Mouse (Mus musculus): ENCODE results near the gene Kpna7. TPM values are rescaled to one million over a fixed set of nuclear protein-coding genes. Genes with fewer than 3 reads are reported as not detected.
A peak's percentile ranks its signal among the peaks of the same experiment; 100 is the strongest.
"Not testable (repeated sequence)": the region's sequence is repeated elsewhere in the genome, so short reads cannot be mapped to it uniquely, and the experiment has no call there.

The Kpna7 gene
- polyA plus RNA-seq, 1 experiment from 2014 or later, result not detected

DNA sequence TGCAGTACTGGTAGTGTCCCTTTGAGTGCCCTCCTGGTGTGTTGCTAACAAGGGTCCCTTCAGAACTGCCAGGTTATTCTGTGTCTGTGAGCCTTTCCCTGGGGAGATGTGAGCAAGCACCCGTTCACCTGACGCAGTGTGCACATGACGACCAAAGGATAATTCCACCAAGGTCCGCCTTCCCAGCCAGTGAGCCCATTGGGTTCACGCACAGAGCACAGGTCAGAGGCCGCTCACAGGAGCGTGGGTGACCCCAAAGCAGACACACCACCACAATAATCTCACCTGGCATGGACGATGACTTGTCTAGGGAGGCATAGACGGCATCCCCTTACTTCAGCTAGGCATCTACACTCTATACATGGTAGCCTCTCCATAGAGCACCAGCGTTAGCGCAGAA is 17.6 kb upstream of the Kpna7 start:
- not testable (repeated sequence) for ATAC-seq (ENCODE audit: insufficient number of reproducible peaks, low FRiP score, low TSS enrichment, low read depth); H3K9me3 ChIP-seq; H3K4me3 ChIP-seq; H3K9ac ChIP-seq; H3K27me3 ChIP-seq; H3K4me2 ChIP-seq; H3K27ac ChIP-seq; H3K4me1 ChIP-seq
- H3K36me3 ChIP-seq, result peaks cover 94% of the 10 kb centered on the region
- whole genome bisulfite sequencing, result 98% methylated on average over 11 of the region's 11 CpGs

DNA sequence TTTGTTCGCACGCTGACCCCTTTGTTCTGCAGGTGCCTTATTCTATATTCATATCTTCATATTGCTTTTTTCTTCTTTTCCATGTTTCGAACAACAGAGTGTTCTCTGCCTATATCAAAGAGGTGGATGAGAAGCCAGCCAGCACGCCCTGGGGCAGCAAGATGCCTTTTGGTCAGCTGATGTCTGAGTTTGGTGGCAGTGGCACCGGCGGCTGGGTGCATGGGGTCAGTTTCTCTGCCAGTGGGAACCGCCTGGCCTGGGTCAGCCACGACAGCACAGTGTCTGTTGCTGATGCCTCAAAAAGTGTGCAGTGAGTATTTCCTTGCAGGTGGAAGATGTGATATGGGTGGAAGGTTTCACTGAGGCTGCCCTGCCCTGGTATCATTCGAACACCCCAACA is 17.1 kb upstream of the Kpna7 start:
- Histone ChIP-seq H3K4me1 (no peaks in the 10 kb centered on the region), H3K4me2 (no peak overlapping the region), H3K27me3 (no peaks in the 10 kb centered on the region), H3K9me3 (no peaks in the 10 kb centered on the region), H3K9ac (no peak overlapping the region), H3K36me3 (peaks cover 94% of the 10 kb centered on the region), H3K27ac (no peak overlapping the region), H3K4me3 (no peak overlapping the region)
- ATAC-seq (ENCODE audit: insufficient number of reproducible peaks, low FRiP score, low TSS enrichment, low read depth), result no peak
- WGBS, result 94% methylated on average over 9 of the region's 9 CpGs

DNA sequence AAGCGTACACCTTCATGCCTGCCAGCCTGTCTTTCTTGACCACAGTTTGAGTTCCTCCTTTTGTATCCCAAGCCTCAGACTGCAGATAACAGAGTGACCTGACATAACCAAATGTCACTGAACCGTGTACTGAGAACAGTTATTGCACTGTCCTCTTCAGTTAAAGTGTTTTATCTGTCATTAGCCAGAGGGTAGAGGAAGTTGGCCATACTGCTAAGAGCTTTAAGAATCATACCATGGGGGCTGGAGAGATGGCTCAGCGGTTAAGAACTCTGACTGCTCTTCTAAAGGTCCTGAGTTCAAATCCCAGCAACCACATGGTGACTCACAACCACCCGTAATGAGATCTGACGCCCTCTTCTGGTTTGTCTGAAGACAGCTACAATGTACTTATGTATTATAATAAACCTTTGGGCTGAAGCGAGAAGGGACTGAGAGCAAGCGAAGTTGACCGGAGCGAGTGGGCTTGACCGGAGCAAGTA is 14.6 kb upstream of the Kpna7 start:
- no peaks in the 10 kb centered on the region for H3K4me1 ChIP-seq
- no peak for ATAC-seq (ENCODE audit: insufficient number of reproducible peaks, low FRiP score, low TSS enrichment, low read depth)
- H3K9me3 ChIP-seq, result no peaks in the 10 kb centered on the region
- H3K9ac ChIP-seq, result no peak overlapping the region
- 92% methylated on average over 10 of the region's 10 CpGs for WGBS
- H3K36me3 ChIP-seq, result peaks cover 93% of the 10 kb centered on the region
- no peak overlapping the region for H3K4me2 ChIP-seq
- H3K27ac ChIP-seq, result no peak overlapping the region
- H3K4me3 ChIP-seq, result no peak overlapping the region
- H3K27me3 ChIP-seq, result no peaks in the 10 kb centered on the region

DNA sequence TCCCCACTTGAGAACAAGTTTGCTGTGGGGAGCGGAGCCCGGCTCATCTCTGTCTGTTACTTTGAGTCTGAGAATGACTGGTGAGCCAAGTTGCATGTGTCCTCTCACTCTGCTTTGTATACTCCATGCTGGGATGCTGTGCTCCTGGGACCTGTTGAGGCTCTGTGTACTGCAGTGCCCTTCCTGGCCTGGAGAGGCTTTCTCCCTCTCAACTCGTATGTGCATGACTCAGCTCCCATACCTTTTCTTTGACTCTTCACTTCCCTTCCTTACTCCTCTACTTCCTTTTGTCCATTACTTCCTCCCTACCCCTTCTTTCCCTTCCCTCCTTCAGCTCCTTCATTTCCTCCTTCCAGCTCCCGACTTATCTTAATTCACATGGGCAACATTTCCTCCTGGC is 12.4 kb upstream of the Kpna7 start:
- Histone ChIP-seq H3K27me3 (no peaks in the 10 kb centered on the region), H3K4me3 (no peak overlapping the region), H3K9me3 (no peaks in the 10 kb centered on the region), H3K27ac (no peak overlapping the region), H3K4me2 (no peak overlapping the region), H3K9ac (no peak overlapping the region), H3K36me3 (peaks cover 94% of the 10 kb centered on the region), H3K4me1 (no peaks in the 10 kb centered on the region)
- 91% methylated on average over 4 of the region's 4 CpGs for WGBS
- no peak for ATAC-seq (ENCODE audit: insufficient number of reproducible peaks, low FRiP score, low TSS enrichment, low read depth)

DNA sequence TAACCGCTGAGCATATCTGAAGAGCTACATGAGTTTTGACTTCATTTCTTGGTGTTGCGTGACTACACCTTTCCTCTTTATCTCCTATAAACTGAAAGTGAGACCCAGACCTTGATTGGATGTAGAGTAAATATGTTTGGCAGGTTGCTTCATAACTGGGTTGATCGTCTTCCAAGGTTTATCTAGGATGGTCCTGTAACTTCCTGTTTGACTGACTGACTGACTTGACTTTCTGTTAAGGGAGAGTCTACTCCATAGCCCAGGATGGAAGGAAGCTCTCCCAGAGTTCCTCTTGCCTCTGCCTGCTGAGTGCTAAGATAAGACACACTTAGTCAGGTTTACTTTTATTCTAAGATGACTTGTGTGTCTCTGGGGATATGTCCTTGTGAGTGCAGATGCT is 6.0 kb upstream of the Kpna7 start:
- Histone ChIP-seq H3K4me3 (no peak overlapping the region), H3K27me3 (no peaks in the 10 kb centered on the region), H3K9me3 (no peaks in the 10 kb centered on the region), H3K9ac (no peak overlapping the region), H3K4me1 (peaks cover 4% of the 10 kb centered on the region), H3K4me2 (no peak overlapping the region), H3K27ac (no peak overlapping the region), H3K36me3 (peaks cover 45% of the 10 kb centered on the region)
- 88% methylated on average over 3 of the region's 3 CpGs for WGBS
- ATAC-seq (ENCODE audit: insufficient number of reproducible peaks, low FRiP score, low TSS enrichment, low read depth), result no peak

DNA sequence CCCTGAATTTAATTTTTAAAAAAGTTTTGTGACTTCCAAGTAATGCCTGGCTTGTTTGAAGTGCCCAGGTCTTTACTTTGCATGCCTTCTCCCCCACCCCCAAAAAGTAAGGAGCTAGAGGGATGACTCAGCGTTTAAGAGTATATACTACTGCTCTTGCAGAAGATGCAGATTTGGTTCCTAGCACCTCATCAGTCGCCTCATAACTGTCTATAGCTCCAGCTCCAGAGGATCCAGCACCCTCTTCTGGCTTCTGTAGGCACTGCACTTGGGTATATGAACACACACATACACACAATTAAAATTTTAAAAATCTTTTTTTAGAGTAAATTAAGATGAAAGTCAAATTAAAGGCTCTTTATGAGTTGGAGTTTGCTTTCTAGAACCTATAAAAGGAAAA is 4.4 kb upstream of the Kpna7 start:
- Histone ChIP-seq H3K9me3 (no peaks in the 10 kb centered on the region), H3K4me3 (no peak overlapping the region), H3K4me1 (peaks cover 10% of the 10 kb centered on the region), H3K27ac (no peak overlapping the region), H3K4me2 (no peak overlapping the region), H3K9ac (no peak overlapping the region), H3K36me3 (peaks cover 29% of the 10 kb centered on the region), H3K27me3 (no peaks in the 10 kb centered on the region)
- ATAC-seq (ENCODE audit: insufficient number of reproducible peaks, low FRiP score, low TSS enrichment, low read depth), result no peak
- 95% methylated on average over 2 of the region's 2 CpGs for WGBS

DNA sequence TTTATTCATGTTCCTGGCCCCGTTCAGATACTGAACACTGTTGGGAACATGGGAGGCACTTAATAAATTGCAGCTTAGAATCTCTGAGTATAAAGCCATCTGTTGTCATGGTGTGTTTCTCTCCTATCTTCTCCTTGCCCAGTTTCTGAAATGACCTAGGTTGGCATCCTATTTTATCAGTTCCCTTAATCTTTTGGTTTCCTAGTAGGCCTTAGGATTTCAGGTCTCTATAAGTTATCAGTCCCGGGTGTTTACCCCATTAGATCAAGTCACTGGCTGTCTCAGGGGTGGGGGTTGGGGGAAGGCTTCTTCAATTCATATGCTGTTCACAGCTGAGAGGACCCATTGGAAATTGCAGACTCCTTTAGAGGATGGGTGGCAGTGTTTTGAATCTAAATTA is 992 bp upstream of the Kpna7 start:
- Histone ChIP-seq H3K27me3 (no peaks in the 10 kb centered on the region), H3K4me1 (peaks cover 10% of the 10 kb centered on the region), H3K9ac (peak overlapping the region; percentile 98; the same call in 1 of the 2 replicates), H3K36me3 (0 out of 2 replicates have a peak, but pooled peaks cover 8% of the 10 kb centered on the region), H3K27ac (no peak overlapping the region), H3K4me3 (peak overlapping the region; percentile 86), H3K9me3 (no peaks in the 10 kb centered on the region), H3K4me2 (peak overlapping the region; percentile 56)
- ATAC-seq (ENCODE audit: insufficient number of reproducible peaks, low FRiP score, low TSS enrichment, low read depth), result no peak
- 67% methylated on average over 2 of the region's 2 CpGs for WGBS

DNA sequence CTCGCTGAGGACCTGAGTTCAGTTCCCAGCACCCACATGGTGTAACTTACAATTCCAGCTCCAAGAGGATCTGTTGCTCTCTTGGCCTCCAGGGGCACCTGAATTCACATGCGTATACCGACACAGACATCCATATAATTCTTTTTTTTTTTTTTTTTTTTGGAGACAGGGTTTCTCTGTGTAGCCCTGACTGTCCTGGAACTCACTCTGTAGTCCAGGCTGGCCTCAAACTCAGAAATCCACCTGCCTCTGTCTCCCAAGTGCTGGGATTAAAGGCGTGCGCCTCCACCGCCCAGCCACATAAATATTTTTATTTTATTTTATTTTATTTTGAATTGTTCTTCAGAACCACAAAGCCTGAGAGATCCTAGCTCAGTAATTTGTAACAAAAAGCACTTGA is 629 bp downstream of the Kpna7 start:
- Histone ChIP-seq H3K4me1 (peaks cover 10% of the 10 kb centered on the region), H3K4me2 (peak overlapping the region; percentile 56), H3K4me3 (peak overlapping the region; percentile 86), H3K27ac (peak overlapping the region; percentile 84)
- ATAC-seq (ENCODE audit: insufficient number of reproducible peaks, low FRiP score, low TSS enrichment, low read depth); H3K36me3 ChIP-seq; H3K27me3 ChIP-seq; H3K9ac ChIP-seq; H3K9me3 ChIP-seq: not testable (repeated sequence)
- WGBS, result 49% methylated on average over 6 of the region's 6 CpGs

DNA sequence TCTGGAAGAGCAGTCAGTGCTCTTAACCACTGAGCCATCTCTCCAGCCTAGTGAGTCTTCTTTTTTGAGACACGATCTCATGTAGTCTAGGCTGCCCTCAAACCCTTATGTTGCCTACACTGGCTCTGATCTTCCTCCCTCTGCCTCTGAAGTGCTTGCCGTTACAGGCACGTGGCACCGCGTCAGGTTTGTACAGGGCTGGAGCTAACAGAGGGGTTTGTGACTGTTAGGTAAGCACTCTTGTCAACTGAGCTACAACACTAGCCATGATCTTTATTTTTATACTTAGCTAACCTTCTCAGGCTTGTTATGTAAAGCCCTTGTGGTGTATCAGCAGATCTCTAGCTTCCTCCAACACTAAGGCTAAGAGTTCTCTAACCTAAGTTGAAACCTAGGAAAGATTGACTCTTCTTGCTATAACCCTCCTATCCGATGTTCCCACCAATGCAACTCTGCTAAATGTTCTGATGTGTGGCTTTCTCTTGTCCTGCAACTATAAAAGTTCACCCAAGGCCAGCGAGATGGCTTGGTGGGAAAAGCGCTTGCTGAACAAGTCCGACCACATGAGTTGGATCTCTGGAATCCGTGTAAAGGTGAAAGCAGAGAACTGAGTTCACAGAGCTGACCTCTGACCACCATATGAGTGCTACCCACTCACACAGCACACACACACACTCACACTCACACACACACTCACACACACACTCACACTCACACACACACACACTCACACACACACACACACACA is 1.8 kb downstream of the Kpna7 start:
- WGBS, result 84% methylated on average over 10 of the region's 10 CpGs
- Histone ChIP-seq H3K4me2 (no peak overlapping the region), H3K9me3 (no peaks in the 10 kb centered on the region), H3K4me3 (no peak overlapping the region), H3K27ac (no peak overlapping the region), H3K36me3 (0 out of 2 replicates have a peak, but pooled peaks cover 5% of the 10 kb centered on the region), H3K4me1 (peaks cover 10% of the 10 kb centered on the region), H3K9ac (no peak overlapping the region), H3K27me3 (no peaks in the 10 kb centered on the region)
- no peak for ATAC-seq (ENCODE audit: insufficient number of reproducible peaks, low FRiP score, low TSS enrichment, low read depth)

DNA sequence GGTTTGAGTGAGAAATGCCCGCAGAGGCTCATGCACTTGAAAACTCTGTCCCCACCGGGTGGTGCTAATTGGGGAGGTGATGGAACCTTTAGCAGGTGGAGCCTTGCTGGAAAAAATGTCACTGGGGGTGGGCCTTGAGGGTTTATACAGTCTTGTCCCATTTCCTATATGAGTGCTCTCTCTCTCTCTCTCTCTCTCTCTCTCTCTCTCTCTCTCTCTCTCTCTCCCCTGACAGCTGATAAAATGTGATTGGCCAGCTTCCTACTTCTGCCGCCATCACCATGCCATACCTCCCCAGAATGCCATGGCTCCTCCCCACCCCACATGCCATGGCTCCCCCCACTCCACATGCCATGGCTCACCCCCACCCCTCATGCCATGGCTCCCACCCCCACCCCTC is 8.7 kb downstream of the Kpna7 start:
- H3K27me3 ChIP-seq, result no peaks in the 10 kb centered on the region
- WGBS, result 54% methylated on average over 3 of the region's 3 CpGs
- no peaks in the 10 kb centered on the region for H3K9me3 ChIP-seq
- no peak overlapping the region for H3K4me2 ChIP-seq
- H3K27ac ChIP-seq, result no peak overlapping the region
- H3K4me3 ChIP-seq, result no peak overlapping the region
- no peaks in the 10 kb centered on the region for H3K4me1 ChIP-seq
- no peaks in the 10 kb centered on the region for H3K36me3 ChIP-seq
- no peak for ATAC-seq (ENCODE audit: insufficient number of reproducible peaks, low FRiP score, low TSS enrichment, low read depth)
- no peak overlapping the region for H3K9ac ChIP-seq

DNA sequence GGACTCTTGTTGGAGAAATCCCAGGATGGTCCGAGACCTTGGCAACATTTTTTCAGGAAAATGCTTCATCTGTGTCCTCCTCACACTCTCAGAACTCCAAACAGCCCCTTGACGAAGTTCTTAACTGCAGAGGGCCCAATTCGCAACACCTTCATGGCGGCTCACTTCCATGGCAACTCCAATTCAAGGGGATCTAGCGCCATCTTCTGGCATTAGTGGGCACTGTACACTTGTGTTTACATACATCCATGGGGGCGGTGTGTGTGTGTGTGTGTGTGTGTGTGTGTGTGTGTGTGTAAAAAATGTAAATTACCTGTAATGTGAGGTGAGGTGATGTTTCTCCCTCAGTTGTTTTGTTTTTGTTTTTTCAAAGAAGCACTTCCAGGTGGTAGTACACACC is 12.5 kb downstream of the Kpna7 start:
- H3K9ac ChIP-seq, result no peak overlapping the region
- no peaks in the 10 kb centered on the region for H3K4me1 ChIP-seq
- ATAC-seq (ENCODE audit: insufficient number of reproducible peaks, low FRiP score, low TSS enrichment, low read depth), result no peak
- H3K4me3 ChIP-seq, result no peak overlapping the region
- no peak overlapping the region for H3K27ac ChIP-seq
- WGBS, result 49% methylated on average over 6 of the region's 6 CpGs
- no peaks in the 10 kb centered on the region for H3K36me3 ChIP-seq
- no peaks in the 10 kb centered on the region for H3K9me3 ChIP-seq
- no peak overlapping the region for H3K4me2 ChIP-seq
- H3K27me3 ChIP-seq, result no peaks in the 10 kb centered on the region

DNA sequence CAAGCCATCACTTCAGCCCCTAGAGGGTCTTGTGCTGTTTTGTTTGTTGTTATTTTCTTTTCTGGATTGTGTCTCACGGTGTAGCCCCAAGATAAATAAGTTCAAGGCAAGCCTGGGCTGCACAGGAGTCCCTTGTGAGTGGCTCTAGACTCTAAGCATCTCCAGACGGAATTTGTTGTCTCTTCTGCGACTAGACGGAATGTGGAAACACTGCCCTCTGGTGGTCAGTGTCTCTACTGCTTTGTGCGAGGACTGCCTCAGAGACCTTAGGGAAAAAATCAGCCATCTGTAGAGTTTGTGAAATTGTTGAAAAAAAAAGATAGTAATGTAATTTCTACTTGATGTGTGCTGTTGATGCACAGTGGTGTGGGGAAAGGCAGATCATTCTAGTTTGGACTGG is 14.1 kb downstream of the Kpna7 start:
- WGBS, result 2% methylated on average over 5 of the region's 5 CpGs
- no peak overlapping the region for H3K9ac ChIP-seq
- no peaks in the 10 kb centered on the region for H3K27me3 ChIP-seq
- no peak overlapping the region for H3K27ac ChIP-seq
- no peak overlapping the region for H3K4me3 ChIP-seq
- H3K36me3 ChIP-seq, result no peaks in the 10 kb centered on the region
- H3K4me1 ChIP-seq, result no peaks in the 10 kb centered on the region
- no peak for ATAC-seq (ENCODE audit: insufficient number of reproducible peaks, low FRiP score, low TSS enrichment, low read depth)
- H3K4me2 ChIP-seq, result no peak overlapping the region
- H3K9me3 ChIP-seq, result no peaks in the 10 kb centered on the region

DNA sequence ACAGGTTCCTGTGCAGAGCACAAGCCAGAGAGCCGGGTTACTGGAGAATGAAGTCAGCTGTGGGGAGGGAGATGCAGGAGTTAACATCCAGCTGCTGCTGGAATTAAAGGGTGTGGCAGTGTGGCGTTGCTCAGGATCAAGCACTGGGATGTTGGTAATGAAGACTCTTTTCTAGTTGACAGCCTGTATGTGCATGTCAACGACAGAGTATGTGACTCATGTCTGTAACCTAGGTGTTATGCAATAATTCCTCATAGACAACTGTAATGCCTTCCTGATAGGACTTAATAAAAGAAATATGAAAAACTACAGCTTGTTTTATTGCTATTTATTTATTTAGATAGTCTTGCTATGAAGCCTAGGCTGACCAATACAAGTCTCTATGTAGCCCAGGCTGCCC is 15.0 kb downstream of the Kpna7 start:
- Histone ChIP-seq H3K27ac (no peak overlapping the region), H3K36me3 (no peaks in the 10 kb centered on the region), H3K9me3 (no peaks in the 10 kb centered on the region), H3K27me3 (no peaks in the 10 kb centered on the region), H3K4me2 (no peak overlapping the region), H3K4me1 (no peaks in the 10 kb centered on the region), H3K9ac (no peak overlapping the region), H3K4me3 (no peak overlapping the region)
- no peak for ATAC-seq (ENCODE audit: insufficient number of reproducible peaks, low FRiP score, low TSS enrichment, low read depth)
- 30% methylated on average over 3 of the region's 3 CpGs for WGBS

All from limb, embryonic 15.5 days (tissue).